Mouse (Mus musculus) hindbrain, embryonic 16.5 days (tissue): ENCODE results near the gene Hoxc5. TPM values are rescaled to one million over a fixed set of nuclear protein-coding genes. Genes with fewer than 3 reads are reported as not detected.

Source experiments
- ATAC-seq: fragments of 200-750 bp; cut with Nextera tagmentation; 2 replicates; pipeline ENCODE4 v1.8.0; 2017; ENCODE audit warnings: moderate TSS enrichment, moderate library complexity
- H3K27ac ChIP-seq: fragments of 300-500 bp; sonication (generic); 2 replicates; pipeline ENCODE4 v1.5.1; 2014; ENCODE audit warnings: low read depth, mild to moderate bottlenecking, control low read depth, low read length, moderate library complexity
- H3K27me3 ChIP-seq: fragments of 300-500 bp; sonication (generic); replicated peaks from 2 replicates; pipeline ENCODE4 v1.6.1; 2014; ENCODE audit warnings: low read length; ENCODE audit not compliant: control insufficient read depth, insufficient read depth
- H3K36me3 ChIP-seq: fragments of 300-500 bp; sonication (generic); 2 replicates; pipeline ENCODE4 v1.6.1; 2014; ENCODE audit warnings: mild to moderate bottlenecking, low read length, moderate library complexity, mixed read lengths; ENCODE audit not compliant: control insufficient read depth, insufficient read depth
- H3K4me1 ChIP-seq: fragments of 300-500 bp; sonication (generic); 2 replicates; pipeline ENCODE4 v1.6.1; 2014; ENCODE audit warnings: low read depth, low read length; ENCODE audit not compliant: control insufficient read depth, insufficient read depth
- H3K4me2 ChIP-seq: fragments of 300-500 bp; sonication (generic); 2 replicates; pipeline ENCODE4 v1.6.1; 2014; ENCODE audit warnings: mild to moderate bottlenecking, low read length, control low read depth, moderate library complexity
- H3K4me3 ChIP-seq: fragments of 300-500 bp; sonication (generic); 2 replicates; pipeline ENCODE4 v1.5.1; 2014; ENCODE audit warnings: mild to moderate bottlenecking, low read length, control low read depth, moderate library complexity
- H3K9ac ChIP-seq: fragments of 300-500 bp; sonication (generic); 2 replicates; pipeline ENCODE4 v1.6.1; 2014; ENCODE audit warnings: low read depth, mild to moderate bottlenecking, control low read depth, low read length, moderate library complexity
- H3K9me3 ChIP-seq: fragments of 300-500 bp; sonication (generic); 2 replicates; pipeline ENCODE4 v1.6.1; 2014; ENCODE audit warnings: mild to moderate bottlenecking, low read length, moderate library complexity; ENCODE audit not compliant: control insufficient read depth
- WGBS: fragments of 180-500 bp; shearing (Covaris S2); extraction: QIAGEN DNeasy Blood & Tissue Kit; methylation state at CpG from one replicate; pipeline ENCODE4 v1.1.7; 2014; 5-methylcytosine and 5-hydroxymethylcytosine counted together
- polyA plus RNA-seq: library from polyadenylated mRNA; unstranded; fragments of >200 nt; fragmentation: Nextera tagmentation; extraction: Ambion mirVana; gene quantifications from 2 replicates; pipeline ENCODE4 v1.2.1, GENCODE M21; 2015

Gene Hoxc5
- polyA plus RNA-seq, 1 experiment from 2014 or later: 19.1 TPM

DNA sequence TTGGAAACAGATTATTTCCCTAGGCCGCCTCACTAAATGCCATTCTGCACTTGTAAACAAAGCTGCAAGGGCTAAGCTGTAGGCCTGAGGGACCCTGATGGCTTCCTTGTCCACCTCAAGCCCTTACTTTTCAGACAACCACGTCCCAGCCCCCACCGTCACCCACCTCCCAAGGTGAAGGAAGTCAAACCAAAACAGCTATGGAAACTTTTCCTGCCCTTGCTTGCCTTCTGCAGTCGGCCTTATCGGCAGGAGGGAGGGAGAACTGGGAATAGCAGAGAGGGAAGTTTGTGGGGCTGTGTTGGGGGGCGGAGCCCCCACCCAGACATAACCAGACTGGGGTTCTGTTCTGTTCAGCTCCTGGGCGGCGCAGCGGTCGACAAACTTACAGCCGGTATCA, 25.0 kb downstream of the Hoxc5 start:
- no peaks in the 10 kb centered on the region for H3K9me3 ChIP-seq
- H3K36me3 ChIP-seq: no peaks in the 10 kb centered on the region
- H3K4me3 ChIP-seq: no peak overlapping the region
- no peak overlapping the region for H3K27ac ChIP-seq
- 4% methylated on average over 11 of the region's 11 CpGs for WGBS
- no peak overlapping the region for H3K9ac ChIP-seq
- ATAC-seq: no peak
- no peaks in the 10 kb centered on the region for H3K4me1 ChIP-seq
- no peak overlapping the region for H3K4me2 ChIP-seq
- peaks cover 78% of the 10 kb centered on the region for H3K27me3 ChIP-seq

DNA sequence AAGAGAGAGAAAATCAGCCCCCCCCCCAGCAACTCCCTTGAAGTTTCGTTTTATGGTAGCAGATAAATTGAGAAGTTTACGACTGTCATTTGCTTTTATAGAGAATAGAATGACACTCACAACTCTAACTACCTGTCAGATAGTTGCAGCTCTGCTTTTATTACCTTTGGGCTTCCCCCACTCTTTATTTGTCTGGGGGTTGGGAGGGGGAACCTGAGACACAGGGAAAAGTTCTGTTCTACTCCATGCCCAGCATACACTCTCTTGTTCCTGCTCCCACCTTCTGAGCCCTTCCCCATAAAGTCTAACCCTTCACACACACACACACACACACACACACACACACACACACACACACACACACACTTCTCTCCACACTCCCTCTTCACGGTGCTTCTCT, 25.6 kb downstream of the Hoxc5 start:
- no peaks in the 10 kb centered on the region for H3K4me1 ChIP-seq
- H3K27me3 ChIP-seq: peaks cover 75% of the 10 kb centered on the region
- under 1% methylated on average over 3 of the region's 3 CpGs for WGBS
- no peak overlapping the region for H3K4me3 ChIP-seq
- no peak overlapping the region for H3K27ac ChIP-seq
- ATAC-seq: no peak
- no peaks in the 10 kb centered on the region for H3K9me3 ChIP-seq
- H3K36me3 ChIP-seq: no peaks in the 10 kb centered on the region
- no peak overlapping the region for H3K9ac ChIP-seq
- no peak overlapping the region for H3K4me2 ChIP-seq

GRCm38 (mm10) chr15:102996548-102996947, 29.3 kb downstream of the Hoxc5 start:
- 4% methylated on average over 9 of the region's 9 CpGs for WGBS
- Histone ChIP-seq H3K9me3 (no peaks in the 10 kb centered on the region), H3K4me3 (no peak overlapping the region), H3K9ac (no peak overlapping the region), H3K27me3 (peaks cover 73% of the 10 kb centered on the region), H3K4me1 (peaks cover 5% of the 10 kb centered on the region), H3K4me2 (no peak overlapping the region), H3K27ac (no peak overlapping the region), H3K36me3 (no peaks in the 10 kb centered on the region)
- ATAC-seq: no peak

GRCm38 (mm10) chr15:102997431-102997830, 30.2 kb downstream of the Hoxc5 start:
- Histone ChIP-seq H3K9me3 (no peaks in the 10 kb centered on the region), H3K36me3 (no peaks in the 10 kb centered on the region), H3K4me1 (peaks cover 5% of the 10 kb centered on the region), H3K27me3 (peaks cover 71% of the 10 kb centered on the region), H3K4me2 (no peak overlapping the region), H3K4me3 (no peak overlapping the region), H3K9ac (no peak overlapping the region), H3K27ac (no peak overlapping the region)
- 6% methylated on average over 3 of the region's 3 CpGs for WGBS
- no peak for ATAC-seq

DNA sequence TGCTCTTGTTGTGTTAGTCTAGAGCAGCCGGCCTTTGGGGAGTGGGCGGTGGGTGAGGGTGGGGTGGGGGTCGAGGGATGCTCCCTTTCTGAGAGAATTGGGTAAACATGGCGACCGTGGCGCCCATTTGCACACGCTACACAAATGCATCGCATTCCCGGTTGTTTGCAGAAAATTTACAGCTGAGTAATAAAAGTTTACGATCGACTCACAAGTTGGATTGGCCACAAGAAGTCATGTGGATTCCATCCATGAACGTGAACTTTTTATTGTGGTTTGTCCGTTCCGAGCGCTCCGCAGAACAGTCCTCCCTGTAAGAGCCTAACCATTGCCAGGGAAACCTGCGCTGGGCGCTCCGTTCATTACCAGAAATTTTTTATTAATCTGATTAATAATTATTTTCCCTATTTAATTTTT, 30.7 kb downstream of the Hoxc5 start, which contains the start of gene Hoxc6:
TSS of gene Hoxc6 (plus strand) at position 319 of the 417 bp plus-strand sequence.
- H3K4me3 ChIP-seq: peak within 1 kb of the TSS; percentile 38
- no peaks in the 10 kb centered on the region for H3K9me3 ChIP-seq
- H3K4me1 ChIP-seq: peaks cover 5% of the 10 kb centered on the region
- ATAC-seq: no peak
- WGBS: 2% methylated on average over 19 of the region's 19 CpGs
- H3K27ac ChIP-seq: no peak within 1 kb of the TSS
- peak within 1 kb of the TSS; percentile 58 for H3K4me2 ChIP-seq
- peaks cover 71% of the 10 kb centered on the region for H3K27me3 ChIP-seq
- no peaks in the 10 kb centered on the region for H3K36me3 ChIP-seq
- H3K9ac ChIP-seq: 0 out of 2 replicates have a peak within 1 kb of the TSS, but pooled peaks have one; percentile 42

DNA sequence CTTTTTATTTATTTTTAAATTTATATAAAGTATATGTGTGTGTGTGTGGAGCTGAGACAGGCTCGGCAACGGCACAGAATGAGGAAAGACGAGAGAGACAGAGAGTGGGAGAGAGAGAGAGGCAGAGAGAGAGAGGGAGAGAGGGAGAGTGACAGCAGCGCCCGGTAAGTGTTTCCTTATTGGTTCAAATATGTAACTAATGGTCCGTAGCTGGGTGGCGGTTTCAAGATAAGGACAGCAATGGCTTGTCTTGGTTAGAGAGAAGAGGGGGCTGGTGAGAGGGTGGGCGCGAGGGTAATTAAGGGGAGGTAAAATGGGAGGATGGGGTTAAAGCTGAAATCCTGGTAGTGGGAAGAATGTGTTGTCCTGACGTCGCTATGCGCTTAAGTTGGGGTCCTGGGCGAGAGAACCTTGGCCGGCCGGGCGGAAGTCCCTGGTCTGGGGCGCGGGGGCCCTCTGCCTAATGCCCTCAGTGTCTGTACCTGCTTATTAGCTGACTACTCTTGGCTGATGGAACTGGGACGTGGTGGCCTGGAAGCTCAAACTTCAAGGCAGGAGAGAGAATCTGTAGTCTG, 31.5 kb downstream of the Hoxc5 start:
- no peaks in the 10 kb centered on the region for H3K9me3 ChIP-seq
- peak overlapping the region; percentile 58 for H3K4me2 ChIP-seq
- 0 out of 2 replicates have a peak overlapping the region, but pooled peaks have one; percentile 42 for H3K9ac ChIP-seq
- WGBS: under 1% methylated on average over 19 of the region's 19 CpGs
- H3K4me3 ChIP-seq: peak overlapping the region; percentile 38; the same call in 1 of the 2 replicates
- peaks cover 74% of the 10 kb centered on the region for H3K27me3 ChIP-seq
- ATAC-seq: 0 out of 2 replicates have a peak, but pooled peaks have one; percentile 37
- peaks cover 5% of the 10 kb centered on the region for H3K4me1 ChIP-seq
- no peaks in the 10 kb centered on the region for H3K36me3 ChIP-seq
- H3K27ac ChIP-seq: no peak overlapping the region

DNA sequence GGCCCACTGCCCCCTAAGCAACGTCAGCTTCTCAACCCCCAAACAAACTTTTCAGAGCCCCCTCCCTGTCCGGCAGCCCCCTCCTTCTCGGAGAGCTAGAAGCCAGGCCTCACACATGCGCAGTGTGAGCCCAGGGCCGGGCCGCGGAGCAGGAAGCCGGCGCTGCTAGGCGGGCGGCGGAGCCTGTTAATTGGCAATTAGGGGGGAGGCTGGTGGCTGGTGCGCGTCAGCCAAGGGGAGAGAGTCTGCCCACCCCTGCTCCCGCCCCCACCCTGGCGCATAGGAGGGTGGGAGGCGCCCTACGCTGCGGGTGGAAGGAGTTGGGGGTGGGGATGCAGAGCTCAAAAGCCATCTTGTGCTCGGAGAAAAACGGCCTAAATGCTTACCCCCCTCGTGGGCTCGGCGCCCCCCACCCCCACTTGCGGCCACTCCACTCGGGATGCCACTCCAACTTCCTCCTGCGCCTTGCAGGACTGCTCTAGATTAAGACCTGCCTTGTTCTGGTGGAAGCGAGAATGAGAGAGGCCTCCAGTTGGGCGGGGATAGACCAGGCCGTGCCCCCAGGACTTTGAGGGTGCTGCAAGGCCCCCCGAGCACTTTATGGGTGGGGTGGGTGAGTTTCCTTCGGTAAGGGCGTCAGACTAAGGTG, 32.1 kb downstream of the Hoxc5 start:
- Histone ChIP-seq H3K9me3 (no peaks in the 10 kb centered on the region), H3K9ac (peak overlapping the region; percentile 42; the same call in 1 of the 2 replicates), H3K27me3 (peaks cover 77% of the 10 kb centered on the region), H3K4me1 (peaks cover 5% of the 10 kb centered on the region), H3K36me3 (no peaks in the 10 kb centered on the region), H3K4me3 (peak overlapping the region; percentile 38), H3K4me2 (peak overlapping the region; percentile 58), H3K27ac (no peak overlapping the region)
- ATAC-seq: peak; percentile 73
- under 1% methylated on average over 33 of the region's 33 CpGs for WGBS

DNA sequence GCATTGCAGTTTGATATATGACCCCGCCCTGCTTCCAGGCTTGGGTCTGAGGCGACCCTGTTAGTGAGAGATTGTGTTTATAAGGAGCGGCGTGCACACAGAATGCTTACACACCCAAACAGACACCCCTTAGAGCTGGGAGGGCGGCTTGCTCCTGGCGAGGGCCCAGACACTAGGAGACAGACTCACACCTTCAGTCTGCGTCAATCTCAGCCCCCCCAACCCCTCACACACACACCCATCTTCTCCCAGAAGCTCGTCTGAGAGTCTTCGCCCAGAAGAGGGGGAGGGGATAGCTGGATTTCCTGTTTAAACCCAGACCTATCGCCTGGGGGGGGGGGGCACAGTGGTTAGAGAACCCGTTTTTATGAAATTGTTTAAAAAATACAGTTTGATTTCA, 32.7 kb downstream of the Hoxc5 start:
- 4% methylated on average over 9 of the region's 11 CpGs for WGBS
- Histone ChIP-seq H3K9ac (no peak overlapping the region), H3K9me3 (no peaks in the 10 kb centered on the region), H3K4me2 (no peak overlapping the region), H3K27ac (no peak overlapping the region), H3K4me1 (peaks cover 5% of the 10 kb centered on the region), H3K4me3 (no peak overlapping the region), H3K36me3 (no peaks in the 10 kb centered on the region), H3K27me3 (peaks cover 77% of the 10 kb centered on the region)
- no peak for ATAC-seq

DNA sequence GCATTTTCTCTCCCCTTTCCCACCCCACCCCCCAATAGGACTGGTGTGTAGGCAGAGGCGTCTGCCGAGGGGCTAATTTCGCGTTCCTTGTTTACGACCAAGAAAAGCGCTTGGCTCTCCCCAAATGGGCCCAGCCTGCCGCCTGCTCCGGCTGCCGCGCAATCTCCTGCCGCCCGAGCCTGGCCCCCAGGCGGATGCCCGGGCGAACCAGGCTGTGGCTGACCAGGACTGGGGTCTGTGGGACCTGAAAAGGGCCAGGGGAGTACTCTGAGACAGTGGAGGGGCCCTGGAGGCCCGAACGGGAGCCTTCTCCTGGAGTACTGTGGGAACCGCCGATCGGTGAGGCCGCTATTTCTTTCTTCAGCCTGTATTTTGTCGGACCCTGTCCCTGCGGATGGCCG, 33.3 kb downstream of the Hoxc5 start:
- WGBS: 2% methylated on average over 22 of the region's 24 CpGs
- peak overlapping the region; percentile 15; the same call in 1 of the 2 replicates for H3K4me2 ChIP-seq
- no peaks in the 10 kb centered on the region for H3K36me3 ChIP-seq
- no peaks in the 10 kb centered on the region for H3K9me3 ChIP-seq
- peaks cover 76% of the 10 kb centered on the region for H3K27me3 ChIP-seq
- H3K4me1 ChIP-seq: peaks cover 5% of the 10 kb centered on the region
- ATAC-seq: no peak
- no peak overlapping the region for H3K27ac ChIP-seq
- H3K9ac ChIP-seq: no peak overlapping the region
- 0 out of 2 replicates have a peak overlapping the region, but pooled peaks have one; percentile 3 for H3K4me3 ChIP-seq
